In the genomic region with DNA sequence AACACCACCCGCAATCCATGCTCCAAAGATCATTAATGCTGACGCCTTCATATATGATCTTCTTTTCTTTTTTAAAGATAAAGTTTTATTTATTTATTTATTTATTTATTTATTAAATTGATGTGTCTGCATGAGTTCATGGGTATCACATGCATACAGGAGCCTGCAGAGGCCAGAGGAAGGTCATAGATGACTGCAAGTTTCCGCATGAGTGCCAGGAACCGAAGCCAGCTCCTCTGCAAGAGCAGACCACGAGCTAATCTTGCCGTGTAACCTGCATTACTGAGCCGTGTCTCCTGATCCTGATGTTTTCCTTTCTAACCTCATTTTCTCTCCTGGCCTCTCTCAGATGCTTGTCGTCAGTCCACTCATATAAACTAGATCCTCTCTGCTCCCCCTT, we compare ENCODE assay signal across 19 mouse cellular contexts.
"Had no signal": no experiment of that assay in that cellular context is flagged by ENCODE, and none has a peak within 500 bp of the region (broad histone marks: within the 10 kb centered on the region; RNA-seq: fewer than 3 reads in every experiment).

No protein-coding gene starts in this region.

- H3K27me3 ChIP-seq: limb, embryonic 12.5 days; limb, embryonic 15.5 days; midbrain, embryonic 12.5 days; midbrain, embryonic 15.5 days; neural tube, embryonic 12.5 days; neural tube, embryonic 15.5 days had no signal

- H3K27ac ChIP-seq: limb, embryonic 12.5 days; limb, embryonic 15.5 days; liver, embryonic 14.5 days; macrophage; midbrain, embryonic 12.5 days; midbrain, embryonic 15.5 days; neural tube, embryonic 12.5 days; neural tube, embryonic 15.5 days; stomach, postnatal 0 days had no signal

- H3K36me3 ChIP-seq: limb, embryonic 12.5 days; limb, embryonic 15.5 days; midbrain, embryonic 12.5 days; midbrain, embryonic 15.5 days; neural tube, embryonic 12.5 days; neural tube, embryonic 15.5 days had no signal

- H3K9ac ChIP-seq: limb, embryonic 12.5 days; limb, embryonic 15.5 days; liver, embryonic 14.5 days; liver, postnatal 0 days; lung, embryonic 14.5 days; midbrain, embryonic 12.5 days; midbrain, embryonic 15.5 days; neural tube, embryonic 12.5 days; neural tube, embryonic 15.5 days had no signal

- H3K4me1 ChIP-seq: limb, embryonic 12.5 days; limb, embryonic 15.5 days; neural tube, embryonic 12.5 days; neural tube, embryonic 15.5 days had no signal

- H3K4me2 ChIP-seq: limb, embryonic 12.5 days; limb, embryonic 15.5 days; liver, embryonic 11.5 days; lung, embryonic 14.5 days; midbrain, embryonic 12.5 days; midbrain, embryonic 15.5 days; neural tube, embryonic 12.5 days; neural tube, embryonic 15.5 days had no signal

- H3K9me3 ChIP-seq: limb, embryonic 12.5 days; limb, embryonic 15.5 days; midbrain, embryonic 12.5 days; midbrain, embryonic 15.5 days; neural tube, embryonic 12.5 days; neural tube, embryonic 15.5 days had no signal

- H3K4me3 ChIP-seq: limb, embryonic 12.5 days; limb, embryonic 15.5 days; midbrain, embryonic 12.5 days; midbrain, embryonic 15.5 days; neural tube, embryonic 12.5 days; neural tube, embryonic 15.5 days had no signal

- ATAC-seq: liver, postnatal 0 days; lung, postnatal 0 days; midbrain, embryonic 15.5 days had no signal

- DNase-seq: kidney, adult 8-10 months; left cerebral cortex, postnatal 4 days; liver, postnatal 0 days; lung, embryonic 14.5 days; right cerebral cortex, adult 18-20 months; right cerebral cortex, postnatal 14 days; right cerebral cortex, postnatal 4 days; thymus, postnatal 36 days had no signal
